Mouse (Mus musculus) cerebellum, postnatal 4 days (tissue): ENCODE measurements at regions not wholly inside any gene's neighbourhood (a gene's known extent, or its start where the extent isn't known, plus 50 kb on each side); places are given as distances from the start of the nearest gene placed in this dataset.

Source experiments
- DNase-seq, 2 experiments: peaks; one replicate each; pipeline ENCODE4 v3.0.0; 2022; ENCODE audit warnings: low spot score in 2 of 2, mixed read lengths in 1 of 2

- DNase-seq, result no peak
These were observed 267.0 kb upstream of the Setmar start for GRCm38 (mm10) chr6:107797845-107798244.

- no peak for DNase-seq
These were observed 261.8 kb upstream of the Setmar start for GRCm38 (mm10) chr6:107803056-107803455.
